Mouse (Mus musculus) MEL (cell line): ENCODE measurements around the gene Mdga1. TPM values are rescaled to one million over a fixed set of nuclear protein-coding genes. Genes with fewer than 3 reads are reported as not detected.

Experiments
- DNase-seq: peaks from one replicate; pipeline ENCODE4 v3.0.0; 2011; ENCODE audit warnings: low read depth, low spot score
- H3K27ac ChIP-seq: 2 replicates; pipeline ENCODE4 v1.5.1; 2012; ENCODE audit warnings: low read depth, mild to moderate bottlenecking, control low read depth, low read length, moderate library complexity; ENCODE audit not compliant: control insufficient read depth
- H3K27me3 ChIP-seq, 2 experiments: fragments of 150-350 bp in 1 of 2; sonication (generic) in 1 of 2; 2 replicates each; pipeline ENCODE4 v1.6.1; 2012; ENCODE audit warnings: low read length in 2 of 2, mild to moderate bottlenecking in 2 of 2, improper control_type of control experiment in 1 of 2, moderate library complexity in 1 of 2; ENCODE audit not compliant: insufficient read depth in 2 of 2, control insufficient read depth in 1 of 2
- H3K36me3 ChIP-seq, 2 experiments: 2 replicates each; pipeline ENCODE4 v1.6.1; 2012 to 2014; ENCODE audit warnings: low read length in 2 of 2, improper control_type of control experiment in 1 of 2, inconsistent platforms in 1 of 2, mild to moderate bottlenecking in 1 of 2; ENCODE audit not compliant: insufficient read depth in 2 of 2, control insufficient read depth in 1 of 2
- H3K4me1 ChIP-seq, 2 experiments: fragments of 150-350 bp in 1 of 2; sonication (generic) in 1 of 2; 2 replicates each; pipeline ENCODE4 v1.6.1; 2012; ENCODE audit warnings: low read length in 2 of 2, improper control_type of control experiment in 1 of 2, mild to moderate bottlenecking in 1 of 2; ENCODE audit not compliant: insufficient read depth in 2 of 2, control insufficient read depth in 1 of 2
- H3K4me3 ChIP-seq, 2 experiments: fragments of 150-350 bp in 1 of 2; sonication (generic) in 1 of 2; 2 replicates each; pipeline ENCODE4 v1.5.1; 2012; ENCODE audit warnings: low read depth in 2 of 2, low read length in 2 of 2, mild to moderate bottlenecking in 2 of 2, moderate library complexity in 2 of 2, control low read depth in 1 of 2, improper control_type of control experiment in 1 of 2; ENCODE audit not compliant: control insufficient read depth in 1 of 2, insufficient read depth in 1 of 2
- H3K79me2 ChIP-seq: 2 replicates; pipeline ENCODE4 v1.6.1; 2012; ENCODE audit warnings: mild to moderate bottlenecking, low read length, moderate library complexity; ENCODE audit not compliant: control insufficient read depth, poor library complexity, insufficient read depth
- H3K9ac ChIP-seq: 2 replicates; pipeline ENCODE4 v1.6.1; 2012; ENCODE audit warnings: low read depth, mild to moderate bottlenecking, control low read depth, low read length, moderate library complexity; ENCODE audit not compliant: control insufficient read depth, poor library complexity, severe bottlenecking
- H3K9me3 ChIP-seq: fragments of 150-350 bp; sonication (generic); replicated peaks from 2 replicates; pipeline ENCODE4 v1.6.1; 2012; ENCODE audit warnings: mild to moderate bottlenecking, low read length, improper control_type of control experiment, moderate library complexity; ENCODE audit not compliant: insufficient read depth
- CHD2 ChIP-seq: IDR thresholded peaks from 2 replicates; pipeline ENCODE4 v1.6.1; 2011; ENCODE audit warnings: low read length, improper control_type of control experiment
- CTCF ChIP-seq, 3 experiments: IDR thresholded peaks in 2 of 3; conservative IDR thresholded peaks in 1 of 3; 2 replicates each; pipeline ENCODE4 v1.5.1; 2011 to 2012; ENCODE audit warnings: low read length in 3 of 3, low read depth in 2 of 3, mild to moderate bottlenecking in 2 of 3, improper control_type of control experiment in 1 of 3, inconsistent platforms in 1 of 3, mixed read lengths in 1 of 3, moderate library complexity in 1 of 3; ENCODE audit not compliant: control insufficient read depth in 1 of 3, insufficient read depth in 1 of 3, poor library complexity in 1 of 3, severe bottlenecking in 1 of 3
- E2F4 ChIP-seq: IDR thresholded peaks from 2 replicates; pipeline ENCODE4 v1.6.1; 2011; ENCODE audit warnings: low read depth, low read length, improper control_type of control experiment, borderline replicate concordance
- ELF1 ChIP-seq: IDR thresholded peaks from 2 replicates; pipeline ENCODE4 v1.6.1; 2014; ENCODE audit warnings: low read depth, mild to moderate bottlenecking, inconsistent platforms, low read length, improper control_type of control experiment, moderate library complexity
- EP300 ChIP-seq, 2 experiments: IDR thresholded peaks; 2 replicates each; pipeline ENCODE4 v1.6.1; 2011; ENCODE audit warnings: improper control_type of control experiment in 2 of 2, low read length in 2 of 2, low read depth in 1 of 2, mild to moderate bottlenecking in 1 of 2
- ETS1 ChIP-seq: IDR thresholded peaks from 2 replicates; pipeline ENCODE4 v1.6.1; 2012; ENCODE audit warnings: low read depth, mild to moderate bottlenecking, inconsistent platforms, low read length, improper control_type of control experiment, moderate library complexity
- HCFC1 ChIP-seq: IDR thresholded peaks from 2 replicates; pipeline ENCODE4 v1.6.1; 2012; ENCODE audit warnings: low read depth, mild to moderate bottlenecking, inconsistent platforms, low read length, improper control_type of control experiment, moderate library complexity
- MAX ChIP-seq: IDR thresholded peaks from 2 replicates; pipeline ENCODE4 v1.6.1; 2011; ENCODE audit warnings: low read length, improper control_type of control experiment
- MEF2A ChIP-seq: IDR thresholded peaks from 2 replicates; pipeline ENCODE4 v1.6.1; 2014; ENCODE audit warnings: low read depth, mild to moderate bottlenecking, inconsistent platforms, low read length, improper control_type of control experiment; ENCODE audit not compliant: poor library complexity, insufficient replicate concordance, severe bottlenecking; ENCODE audit errors: extremely low read depth
- MXI1 ChIP-seq: IDR thresholded peaks from 2 replicates; pipeline ENCODE4 v1.6.1; 2011; ENCODE audit warnings: mild to moderate bottlenecking, low read depth, low read length, improper control_type of control experiment
- MYC ChIP-seq: IDR thresholded peaks from 2 replicates; pipeline ENCODE4 v1.6.1; 2011; ENCODE audit warnings: low read depth, mild to moderate bottlenecking, low read length, improper control_type of control experiment, moderate library complexity
- NELFE ChIP-seq: IDR thresholded peaks from 2 replicates; pipeline ENCODE4 v1.6.1; 2011; ENCODE audit warnings: low read depth, low read length, improper control_type of control experiment
- POLR2A ChIP-seq, 2 experiments: IDR thresholded peaks; 2 replicates each; pipeline ENCODE4 v1.6.1; 2011 to 2012; ENCODE audit warnings: low read length in 2 of 2, mild to moderate bottlenecking in 2 of 2, control low read depth in 1 of 2, improper control_type of control experiment in 1 of 2, low read depth in 1 of 2, moderate library complexity in 1 of 2; ENCODE audit not compliant: control insufficient read depth in 1 of 2, insufficient read depth in 1 of 2, poor library complexity in 1 of 2
- POLR2AphosphoS2 ChIP-seq: IDR thresholded peaks from 2 replicates; pipeline ENCODE4 v1.6.1; 2011; ENCODE audit warnings: low read length, improper control_type of control experiment
- POLR2AphosphoS5 ChIP-seq: IDR thresholded peaks from 2 replicates; pipeline ENCODE4 v1.6.1; 2012; ENCODE audit warnings: low read depth, borderline replicate concordance, mild to moderate bottlenecking, inconsistent platforms, low read length, moderate library complexity, mixed read lengths
- SIN3A ChIP-seq: IDR thresholded peaks from 2 replicates; pipeline ENCODE4 v1.6.1; 2012; ENCODE audit warnings: low read length, improper control_type of control experiment, inconsistent platforms
- TBP ChIP-seq: IDR thresholded peaks from 2 replicates; pipeline ENCODE4 v1.8.0; 2011; ENCODE audit warnings: low read depth, low read length, improper control_type of control experiment
- TCF12 ChIP-seq: IDR thresholded peaks from 2 replicates; pipeline ENCODE4 v1.6.1; 2014; ENCODE audit warnings: low read depth, mild to moderate bottlenecking, inconsistent platforms, low read length, improper control_type of control experiment, moderate library complexity
- UBTF ChIP-seq: IDR thresholded peaks from 2 replicates; pipeline ENCODE4 v1.6.1; 2012; ENCODE audit warnings: low read depth, mild to moderate bottlenecking, inconsistent platforms, low read length, improper control_type of control experiment, moderate library complexity, borderline replicate concordance; ENCODE audit not compliant: insufficient read depth
- USF1 ChIP-seq: IDR thresholded peaks from 2 replicates; pipeline ENCODE4 v1.6.1; 2014; ENCODE audit warnings: low read depth, mild to moderate bottlenecking, inconsistent platforms, low read length, improper control_type of control experiment, moderate library complexity
- USF2 ChIP-seq, 2 experiments: IDR thresholded peaks; 2 replicates each; pipeline ENCODE4 v1.6.1; 2011 to 2012; ENCODE audit warnings: improper control_type of control experiment in 2 of 2, low read length in 2 of 2, borderline replicate concordance in 1 of 2, inconsistent platforms in 1 of 2, low read depth in 1 of 2, mild to moderate bottlenecking in 1 of 2; ENCODE audit not compliant: insufficient read depth in 1 of 2
- ZC3H11A ChIP-seq: IDR thresholded peaks from 2 replicates; pipeline ENCODE4 v1.6.1; 2012; ENCODE audit warnings: low read depth, mild to moderate bottlenecking, inconsistent platforms, low read length, improper control_type of control experiment
- ZKSCAN1 ChIP-seq: IDR thresholded peaks from 2 replicates; pipeline ENCODE4 v1.6.1; 2012; ENCODE audit warnings: low read depth, mild to moderate bottlenecking, inconsistent platforms, low read length, improper control_type of control experiment, moderate library complexity
- ZNF384 ChIP-seq: IDR thresholded peaks from 2 replicates; pipeline ENCODE4 v1.6.1; 2012; ENCODE audit warnings: low read depth, mild to moderate bottlenecking, inconsistent platforms, low read length, improper control_type of control experiment
- polyA plus RNA-seq, 2 experiments: library from polyadenylated mRNA; stranded (reverse) in 1 of 2; unstranded in 1 of 2; fragments of >175 nt in 1 of 2; fragments of >200 nt in 1 of 2; gene quantifications; 2 replicates each; pipeline versions ENCODE4 v1.2.1 to v1.2.4; 2012; ENCODE audit warnings: low replicate concordance in 2 of 2, low read depth in 1 of 2; ENCODE audit not compliant: insufficient read length in 2 of 2, insufficient read depth in 1 of 2, missing spikeins in 1 of 2
- total RNA-seq: library from RNA; depleted of rRNA; stranded (reverse); fragments of 300-350 nt; gene quantifications from 2 replicates; pipeline ENCODE4 v1.2.3, GENCODE M21; 2012

Mdga1 gene
- total and polyA plus RNA-seq, 3 experiments = 0.27 to 2.3 TPM; not detected in 1

DNA sequence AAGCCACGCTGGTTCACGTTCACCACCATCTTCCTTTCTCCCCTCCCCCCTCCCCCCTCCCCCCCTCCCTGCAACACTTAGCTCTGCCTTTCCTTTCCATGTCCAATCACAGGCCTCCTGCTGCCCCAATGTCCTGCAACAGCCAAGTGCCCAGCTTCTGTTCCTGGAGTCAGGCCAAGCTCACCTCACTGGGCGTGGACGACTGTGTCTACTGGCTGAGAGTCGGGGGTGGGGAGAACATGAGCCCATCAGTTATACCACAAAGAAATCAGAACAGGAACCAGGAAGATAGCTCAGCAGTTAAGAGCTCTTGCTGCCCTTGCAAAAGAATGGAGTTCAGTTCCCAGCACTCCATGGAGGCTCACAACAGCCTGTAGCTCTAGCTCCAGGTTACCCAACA lies 15.6 kb downstream of the Mdga1 start:
- no peaks in the 10 kb centered on the region for H3K36me3 ChIP-seq
- H3K4me1 ChIP-seq = no peaks in the 10 kb centered on the region
- H3K9me3 ChIP-seq = no peaks in the 10 kb centered on the region
- no peak overlapping the region for H3K27ac ChIP-seq
- H3K79me2 ChIP-seq = no peaks in the 10 kb centered on the region
- DNase-seq = no peak
- no peak overlapping the region for H3K9ac ChIP-seq
- no peak for TF ChIP-seq ETS1
- no peak for TF ChIP-seq SIN3A
- TF ChIP-seq UBTF = no peak
- H3K27me3 ChIP-seq = no peaks in the 10 kb centered on the region
- no peak overlapping the region for H3K4me3 ChIP-seq

DNA sequence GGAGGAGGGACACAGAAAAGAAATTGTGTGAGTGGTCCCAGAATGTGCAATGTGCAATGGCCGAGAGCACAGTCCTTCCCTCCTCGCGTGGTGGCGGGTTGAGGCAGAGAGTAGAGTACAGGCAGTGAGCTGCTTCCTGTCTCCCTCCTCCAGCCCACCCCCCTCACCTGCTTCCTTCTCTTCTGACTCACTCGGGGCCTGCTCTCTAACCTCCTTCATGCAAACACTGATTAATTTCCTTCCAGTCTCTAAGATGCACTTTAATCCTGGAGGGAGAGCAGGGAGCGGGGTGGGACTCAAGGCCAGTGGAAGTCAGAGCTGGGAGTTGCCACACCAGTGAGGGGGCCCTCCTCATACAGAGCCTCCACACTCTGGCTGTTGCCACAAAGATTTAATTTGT lies 18.8 kb downstream of the Mdga1 start:
- H3K27ac ChIP-seq = no peak overlapping the region
- H3K9me3 ChIP-seq = no peaks in the 10 kb centered on the region
- H3K79me2 ChIP-seq = no peaks in the 10 kb centered on the region
- H3K27me3 ChIP-seq = peaks cover 0 to 3% of the 10 kb centered on the region in 2 experiments; a peak in 2 of 4 replicates
- H3K36me3 ChIP-seq = no peaks in the 10 kb centered on the region
- H3K4me3 ChIP-seq = no peak overlapping the region
- TF ChIP-seq MYC (no peak), POLR2AphosphoS5 (no peak), USF2 (IDR thresholded peaks at IDR 0.05; ENCODE audit: borderline replicate concordance in 1 of 2, insufficient read depth in 1 of 2, low read depth in 1 of 2, low read length in 2 of 2) (no peak), CTCF (IDR thresholded peaks at IDR 0.05 in 2 of 3, conservative IDR thresholded peaks at IDR 0.05 in 1 of 3; ENCODE audit: control insufficient read depth in 1 of 3, insufficient read depth in 1 of 3, low read depth in 2 of 3, low read length in 3 of 3, poor library complexity in 1 of 3, severe bottlenecking in 1 of 3) (no peak), NELFE (no peak)
- H3K9ac ChIP-seq = no peak overlapping the region
- no peaks in the 10 kb centered on the region for H3K4me1 ChIP-seq
- DNase-seq = no peak

DNA sequence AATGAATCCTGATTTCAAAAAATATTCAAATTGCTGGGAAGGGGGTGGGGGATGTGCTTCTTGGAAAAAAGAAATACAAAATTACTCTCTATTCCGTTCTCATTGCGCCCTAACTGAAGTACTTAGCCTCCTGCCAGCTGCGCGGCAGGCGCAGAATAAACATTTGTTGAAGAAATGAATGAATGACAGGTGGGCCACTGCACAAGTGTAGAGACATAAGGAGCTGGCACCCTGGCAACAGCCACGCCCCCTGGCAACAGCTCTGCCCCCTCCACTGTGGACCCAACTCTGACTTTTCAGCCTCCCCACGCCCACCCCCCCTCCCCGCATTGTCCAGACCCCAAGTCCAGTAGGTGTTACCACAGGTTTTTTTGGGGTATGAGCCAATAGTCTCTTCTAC lies 19.3 kb downstream of the Mdga1 start:
- Histone ChIP-seq H3K9me3 (no peaks in the 10 kb centered on the region), H3K4me1 (no peaks in the 10 kb centered on the region), H3K4me3 (no peak overlapping the region), H3K79me2 (no peaks in the 10 kb centered on the region), H3K9ac (no peak overlapping the region), H3K27me3 (peaks cover 0 to 3% of the 10 kb centered on the region in 2 experiments; a peak in 2 of 4 replicates), H3K27ac (no peak overlapping the region), H3K36me3 (no peaks in the 10 kb centered on the region)
- no peak for DNase-seq
- TF ChIP-seq TCF12 (no peak), MXI1 (no peak), TBP (no peak), ZC3H11A (no peak), USF1 (no peak), SIN3A (no peak), E2F4 (no peak), MEF2A (no peak), POLR2A (IDR thresholded peaks at IDR 0.05; ENCODE audit: control insufficient read depth in 1 of 2, insufficient read depth in 1 of 2, low read depth in 1 of 2, low read length in 2 of 2, poor library complexity in 1 of 2) (no peak), HCFC1 (no peak), MYC (no peak), ELF1 (no peak), CHD2 (no peak), ZNF384 (no peak), POLR2AphosphoS2 (no peak), ETS1 (no peak), EP300 (IDR thresholded peaks at IDR 0.05; ENCODE audit: low read depth in 1 of 2, low read length in 2 of 2) (no peak), ZKSCAN1 (no peak), MAX (no peak)
